Mouse (Mus musculus) spleen, adult 2 months (tissue): ENCODE results near the gene Glis1.

ENCODE experiments used
- CTCF ChIP-seq: fragments of 200-500 bp; IDR thresholded peaks from 2 replicates; pipeline ENCODE4 v1.5.1; 2011; ENCODE audit warnings: mild to moderate bottlenecking, inconsistent platforms; ENCODE audit not compliant: insufficient read depth, insufficient read length, insufficient replicate concordance; ENCODE audit errors: extremely low read depth
- POLR2A ChIP-seq: fragments of 200-500 bp; IDR thresholded peaks from 2 replicates; pipeline ENCODE4 v1.6.1; 2011; ENCODE audit warnings: low read depth, low read length, inconsistent platforms

- TF ChIP-seq CTCF (no peak), POLR2A (no peak)
Observed at GRCm38 (mm10) chr4:107628921-107629411, 194.6 kb downstream of the Glis1 start.
